9 mouse cellular contexts compared by ENCODE assay signal in the genomic region with DNA sequence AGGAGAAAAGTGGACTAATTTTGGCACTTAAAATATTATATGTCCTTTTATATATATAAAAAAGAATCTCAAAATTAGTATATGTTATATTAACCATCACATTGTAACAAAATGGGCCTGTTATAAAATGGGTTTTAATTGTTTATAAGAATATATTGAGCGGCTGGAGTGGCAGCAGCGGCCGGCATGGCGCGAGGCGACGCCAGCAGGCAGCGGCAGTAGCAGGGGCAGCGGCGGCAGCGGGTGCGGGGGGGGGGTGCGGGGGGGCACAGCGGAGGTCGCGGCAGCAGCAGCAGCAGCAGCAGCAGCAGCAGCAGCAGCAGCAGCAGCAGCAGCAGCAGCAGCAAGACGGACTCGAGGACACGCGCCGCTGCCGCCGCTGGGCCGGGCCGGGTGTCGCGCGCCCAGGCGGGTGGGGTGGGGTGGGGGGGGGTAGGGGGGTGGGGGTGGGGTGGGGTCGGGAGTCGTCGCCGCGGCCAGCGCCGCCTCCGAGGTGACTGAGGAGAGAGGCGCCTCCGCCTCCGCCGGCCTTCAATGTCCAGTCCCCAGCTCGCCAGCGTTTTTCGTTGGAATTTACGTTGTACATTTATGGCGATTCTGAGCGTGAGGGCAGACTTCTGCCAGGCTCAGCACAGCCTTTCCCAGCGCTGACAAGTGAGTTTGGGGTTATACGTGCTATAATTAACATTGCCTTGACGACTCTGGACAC. TPM values are rescaled to one million over a fixed set of nuclear protein-coding genes. Genes with fewer than 3 reads are reported as not detected.
DNase-seq lines count a peak whose midpoint lies in the region; ATAC-seq lines count a peak whose summit lies in the region.
"Had no signal": no experiment of that assay in that cellular context is flagged by ENCODE, and none has a peak within 500 bp of the region (broad histone marks: within the 10 kb centered on the region; RNA-seq: fewer than 3 reads in every experiment).

No protein-coding gene starts in this region.

- H3K9ac ChIP-seq in forebrain, embryonic 12.5 days, result peak overlapping the region; percentile 64
- H3K9ac ChIP-seq in neural tube, embryonic 12.5 days, result peak overlapping the region; percentile 61

- H3K27ac ChIP-seq in heart, embryonic 10.5 days, result peak overlapping the region; percentile 77
- no peak overlapping the region for H3K27ac ChIP-seq in forebrain, embryonic 12.5 days
- H3K27ac ChIP-seq in neural tube, embryonic 12.5 days, result no peak overlapping the region

- H3K27me3 ChIP-seq in heart, embryonic 10.5 days (ENCODE audit: insufficient read depth, poor library complexity, severe bottlenecking), result no peaks in the 10 kb centered on the region; the same call in 1 of the 2 replicates
- no peaks in the 10 kb centered on the region for H3K27me3 ChIP-seq in forebrain, embryonic 12.5 days
- H3K27me3 ChIP-seq in neural tube, embryonic 12.5 days (replicated peaks), result no peaks in the 10 kb centered on the region

- peak overlapping the region; percentile 64 for H3K4me3 ChIP-seq in heart, embryonic 10.5 days
- peak overlapping the region; percentile 58 for H3K4me3 ChIP-seq in forebrain, embryonic 12.5 days (replicated peaks)
- H3K4me3 ChIP-seq in neural tube, embryonic 12.5 days, result peak overlapping the region; percentile 52

- intact Hi-C loops in heart, postnatal 25 days (cut with DNase I), result no loop called here

- H3K9me3 ChIP-seq in heart, embryonic 10.5 days, result no peaks in the 10 kb centered on the region
- H3K9me3 ChIP-seq in forebrain, embryonic 12.5 days, result no peaks in the 10 kb centered on the region
- no peaks in the 10 kb centered on the region for H3K9me3 ChIP-seq in neural tube, embryonic 12.5 days

- no peaks in the 10 kb centered on the region for H3K36me3 ChIP-seq in heart, embryonic 10.5 days
- no peaks in the 10 kb centered on the region for H3K36me3 ChIP-seq in forebrain, embryonic 12.5 days (replicated peaks)
- no peaks in the 10 kb centered on the region for H3K36me3 ChIP-seq in neural tube, embryonic 12.5 days

- no peak for DNase-seq in heart, embryonic 10.5 days (ENCODE audit: low spot score)
- DNase-seq in heart, postnatal 25 days (ENCODE audit: low spot score), result no peak
- DNase-seq in ZHBTc4 (ENCODE audit: low read depth, low spot score), result peak; percentile 10
- DNase-seq in kidney, postnatal 14 days, result peak; percentile 17
- no peak for DNase-seq in cerebellum, adult 11-12 months

- no peaks in the 10 kb centered on the region for H3K4me1 ChIP-seq in heart, embryonic 10.5 days
- no peaks in the 10 kb centered on the region for H3K4me1 ChIP-seq in forebrain, embryonic 12.5 days
- H3K4me1 ChIP-seq in neural tube, embryonic 12.5 days, result no peaks in the 10 kb centered on the region

- H3K4me2 ChIP-seq in forebrain, embryonic 12.5 days, result peak overlapping the region; percentile 74
- peak overlapping the region; percentile 76 for H3K4me2 ChIP-seq in neural tube, embryonic 12.5 days (replicated peaks)

- WGBS in heart, embryonic 10.5 days, result under 1% methylated on average over 37 of the region's 50 CpGs
- WGBS in forebrain, embryonic 12.5 days, result under 1% methylated on average over 39 of the region's 50 CpGs
- under 1% methylated on average over 34 of the region's 50 CpGs for WGBS in neural tube, embryonic 12.5 days

- peak; percentile 80 for ATAC-seq in forebrain, embryonic 12.5 days (ENCODE audit: low FRiP score)
- ATAC-seq in neural tube, embryonic 12.5 days (ENCODE audit: low FRiP score, low read depth), result peak; percentile 66
- no peak for ATAC-seq in activated CD4-positive, CD25-positive, alpha-beta regulatory T cell, adult 4 months

RNA-seq across cellular contexts. Expression of a gene that starts 26.9 kb away (rescaled TPM):
- not detected in 2 replicates for polyA plus RNA-seq in heart, embryonic 10.5 days (2016; fragmentation: Nextera tagmentation; extraction: Ambion mirVana)
- total RNA-seq in heart, postnatal 25 days (2021), result not detected
- polyA plus RNA-seq in forebrain, embryonic 12.5 days (2016; fragmentation: Nextera tagmentation; extraction: Ambion mirVana), result not detected in 2 replicates
- not detected in 2 replicates for polyA plus RNA-seq in neural tube, embryonic 12.5 days (2016; fragmentation: Nextera tagmentation; extraction: Ambion mirVana)
- under 1 TPM in 1 of 2 experiments, not detected in 1; 0.36 TPM for polyA plus RNA-seq in activated CD4-positive, CD25-positive, alpha-beta regulatory T cell, adult 4 months (2017; shearing (Covaris generic))
- total RNA-seq: MEL had no signal

Comparison
In these comparisons a context has a peak if more than half of its experiments do, and no peak if none do; other contexts are left out.
1. DNase-seq: peak in ZHBTc4 (single experiment) and kidney, postnatal 14 days (single experiment); none in heart, embryonic 10.5 days (single experiment), heart, postnatal 25 days (single experiment) and cerebellum, adult 11-12 months (single experiment).
2. Peak in every context shown above with its lines, with median percentiles within 50 percentile points of each other: H3K4me3 ChIP-seq.